Mouse (Mus musculus) left cerebral cortex, adult 8-10 months (tissue): ENCODE measurements around the gene Itgbl1. TPM values are rescaled to one million over a fixed set of nuclear protein-coding genes. Genes with fewer than 3 reads are reported as not detected.
A peak's percentile ranks its signal among the peaks of the same experiment; 100 is the strongest.
"Not testable (repeated sequence)": the region's sequence is repeated elsewhere in the genome, so short reads cannot be mapped to it uniquely, and the experiment has no call there.

Experiments used
- DNase-seq, 2 experiments: peaks; one replicate each; pipeline ENCODE4 v3.0.0; 2022; ENCODE audit warnings: low spot score in 2 of 2
- total RNA-seq, 4 experiments: library from RNA; stranded (reverse); gene quantifications; 2 replicates each; pipeline ENCODE4 v1.2.4; 2022

Itgbl1 gene
- 1 to 10 TPM in 3 of 4 experiments, under 1 TPM in 1; 0.91 to 1.5 (median 1.3) TPM for total RNA-seq

- peak; percentile 5 to 54 for DNase-seq
Measured at GRCm38 (mm10) chr14:123659921-123660385, at the start of gene Itgbl1. TSS of gene Itgbl1 (plus strand) at chr14:123659971.

GRCm38 (mm10) chr14:123622969-123623368, 36.8 kb upstream of the Itgbl1 start:
- DNase-seq = no peak

GRCm38 (mm10) chr14:123626501-123627179, 33.1 kb upstream of the Itgbl1 start, which contains the start of gene Nalcn:
TSS of gene Nalcn (minus strand) at chr14:123627144.
- peak; percentile 45 to 72 for DNase-seq

- DNase-seq = no peak
Measured at GRCm38 (mm10) chr14:123627180-123627562, 32.6 kb upstream of the Itgbl1 start.

GRCm38 (mm10) chr14:123661091-123661491, 1.3 kb downstream of the Itgbl1 start:
- peak in 1 of 2 experiments; percentile 10 for DNase-seq

GRCm38 (mm10) chr14:123662386-123662785, 2.6 kb downstream of the Itgbl1 start:
- DNase-seq = no peak

- no peak for DNase-seq
Measured at GRCm38 (mm10) chr14:123663206-123663605, 3.4 kb downstream of the Itgbl1 start.

- DNase-seq = no peak
Measured at GRCm38 (mm10) chr14:123664451-123664850, 4.7 kb downstream of the Itgbl1 start.

GRCm38 (mm10) chr14:123671076-123671475, 11.3 kb downstream of the Itgbl1 start:
- not testable (repeated sequence) for DNase-seq

- DNase-seq = no peak
Measured at GRCm38 (mm10) chr14:123678091-123678490, 18.3 kb downstream of the Itgbl1 start.

GRCm38 (mm10) chr14:123714751-123715150, 55.0 kb downstream of the Itgbl1 start:
- DNase-seq = no peak

- no peak for DNase-seq
Measured at GRCm38 (mm10) chr14:123742055-123742454, 82.3 kb downstream of the Itgbl1 start.

GRCm38 (mm10) chr14:123751017-123751416, 91.2 kb downstream of the Itgbl1 start:
- DNase-seq = no peak

GRCm38 (mm10) chr14:123759534-123759933, 99.8 kb downstream of the Itgbl1 start:
- DNase-seq = peak in 1 of 2 experiments; percentile 6

- peak in 1 of 2 experiments; percentile 13 for DNase-seq
Measured at GRCm38 (mm10) chr14:123760079-123760478, 100.3 kb downstream of the Itgbl1 start.

GRCm38 (mm10) chr14:123801744-123802143, 142.0 kb downstream of the Itgbl1 start:
- DNase-seq = no peak

GRCm38 (mm10) chr14:123837662-123838061, 177.9 kb downstream of the Itgbl1 start:
- DNase-seq = peak in 1 of 2 experiments; percentile 6

- DNase-seq = peak in 1 of 2 experiments; percentile 18
Measured at GRCm38 (mm10) chr14:123843675-123844425, 184.1 kb downstream of the Itgbl1 start.

- no peak for DNase-seq
Measured at GRCm38 (mm10) chr14:123864531-123864930, 204.8 kb downstream of the Itgbl1 start.

GRCm38 (mm10) chr14:123865779-123866726, 206.3 kb downstream of the Itgbl1 start:
- DNase-seq = no peak

GRCm38 (mm10) chr14:123927903-123928302, 268.1 kb downstream of the Itgbl1 start:
- DNase-seq = no peak
